Mouse (Mus musculus): ENCODE measurements around the gene Sbno2. TPM values are rescaled to one million over a fixed set of nuclear protein-coding genes. Genes with fewer than 3 reads are reported as not detected.

The Sbno2 gene
- polyA plus RNA-seq, 1 experiment from 2014 or later = 10.7 TPM

DNA sequence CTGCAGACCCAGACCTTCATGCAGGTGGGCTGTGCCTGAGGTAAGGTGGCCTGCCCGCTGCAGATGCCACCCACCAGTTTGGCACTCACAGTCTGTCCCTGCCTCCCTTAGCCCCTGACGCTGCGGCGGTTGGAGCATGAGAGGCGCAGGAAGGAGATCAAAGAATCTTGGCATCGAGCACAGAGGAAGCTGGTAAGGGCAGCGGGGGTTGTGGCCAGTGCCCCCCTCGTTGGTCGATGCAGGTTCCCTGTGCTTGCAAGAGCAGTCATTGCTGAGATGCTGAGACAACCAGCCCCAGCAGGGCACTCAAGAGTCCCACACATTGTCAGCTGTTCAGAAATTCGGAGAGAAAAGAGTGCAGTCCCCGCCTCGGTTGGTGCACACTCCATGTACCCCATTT lies 83.2 kb downstream of the Sbno2 start:
- ATAC-seq (ENCODE audit: low FRiP score, low TSS enrichment) = no peak
- no peak overlapping the region for H3K9ac ChIP-seq (ENCODE audit: low read length)
- WGBS = 87% methylated on average over 12 of the region's 12 CpGs
- TF ChIP-seq CTCF (IDR thresholded peaks at IDR 0.05; ENCODE audit: low read depth) = no peak
- TF ChIP-seq EP300 (optimal IDR thresholded peaks at IDR 0.05) = no peak
- H3K4me2 ChIP-seq (replicated peaks; ENCODE audit: low read depth) = no peak overlapping the region
- H3K9me3 ChIP-seq (ENCODE audit: control insufficient read depth, low read length) = no peaks in the 10 kb centered on the region
- no peak overlapping the region for H3K27ac ChIP-seq (replicated peaks)
- 0 out of 2 replicates have a peak, but pooled peaks cover 3% of the 10 kb centered on the region for H3K4me1 ChIP-seq (replicated peaks; ENCODE audit: control insufficient read depth, insufficient read depth)
- H3K27me3 ChIP-seq (ENCODE audit: control insufficient read depth, insufficient read depth, low read length) = no peaks in the 10 kb centered on the region
- H3K36me3 ChIP-seq (ENCODE audit: control insufficient read depth, insufficient read depth, low read length) = no peaks in the 10 kb centered on the region
- H3K4me3 ChIP-seq (ENCODE audit: low read depth, low read length) = no peak overlapping the region
- no peak for DNase-seq (ENCODE audit: low spot score)

DNA sequence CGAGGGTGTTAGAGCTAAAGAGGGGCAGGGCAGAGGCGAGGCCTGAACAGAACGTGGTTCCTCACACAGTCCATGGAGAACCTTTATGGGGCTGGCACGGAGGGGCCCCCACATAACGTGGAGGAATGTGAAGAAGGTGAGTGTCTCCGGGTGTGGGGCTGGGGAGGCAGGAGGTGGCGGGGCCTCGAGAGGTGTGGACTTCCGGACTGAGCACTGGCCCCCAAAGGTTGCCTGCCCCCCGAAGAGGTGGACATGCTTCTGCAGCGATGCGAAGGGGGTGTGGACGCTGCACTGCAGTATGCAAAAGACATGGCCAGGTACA lies 84.1 kb downstream of the Sbno2 start:
- H3K4me1 ChIP-seq (replicated peaks; ENCODE audit: control insufficient read depth, insufficient read depth) = 0 out of 2 replicates have a peak, but pooled peaks cover 3% of the 10 kb centered on the region

DNA sequence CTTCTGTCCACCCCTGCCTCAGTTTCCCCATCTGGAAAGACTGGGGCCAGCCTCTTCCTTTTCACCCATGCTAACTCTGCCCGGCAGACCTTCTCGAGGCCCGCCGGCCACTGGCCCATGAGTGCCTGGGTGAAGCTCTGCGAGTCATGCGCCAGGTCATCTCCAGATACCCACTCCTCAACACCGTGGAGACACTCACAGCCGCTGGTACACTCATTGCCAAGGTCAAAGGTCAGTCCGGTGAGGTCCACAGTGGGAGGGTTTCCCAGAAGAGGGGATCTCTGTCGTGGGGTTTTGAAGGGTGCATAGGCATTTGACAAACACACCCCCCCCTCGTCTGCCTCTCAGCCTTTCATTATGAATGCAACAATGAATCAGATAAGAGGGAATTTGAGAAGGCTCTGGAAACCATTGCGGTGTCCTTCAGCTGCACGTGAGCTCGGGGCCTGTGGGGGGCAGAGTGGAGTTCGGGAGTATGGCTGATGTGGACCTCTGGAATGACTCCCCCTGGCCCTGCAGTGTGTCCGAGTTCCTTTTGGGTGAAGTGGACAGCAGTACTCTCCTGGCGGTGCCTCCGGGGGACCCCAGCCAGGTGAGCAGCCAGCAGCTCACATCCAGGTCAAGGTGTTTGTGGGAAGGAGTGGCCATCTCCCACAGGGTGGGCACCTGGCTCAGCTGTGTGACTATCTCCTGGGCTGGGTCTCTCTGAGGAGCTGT lies 84.6 kb downstream of the Sbno2 start:
- H3K9ac ChIP-seq (ENCODE audit: low read length) = no peak overlapping the region

More for the DNA sequence above, 84.1 kb downstream of the Sbno2 start:
- DNase-seq (ENCODE audit: low spot score) (no peak), ATAC-seq (ENCODE audit: low FRiP score, low TSS enrichment) (no peak)
- Histone ChIP-seq H3K4me3 (ENCODE audit: low read depth, low read length) (no peak overlapping the region), H3K27ac (replicated peaks) (no peak overlapping the region), H3K9ac (ENCODE audit: low read length) (no peak overlapping the region), H3K9me3 (ENCODE audit: control insufficient read depth, low read length) (no peaks in the 10 kb centered on the region), H3K4me2 (replicated peaks; ENCODE audit: low read depth) (no peak overlapping the region), H3K36me3 (ENCODE audit: control insufficient read depth, insufficient read depth, low read length) (no peaks in the 10 kb centered on the region), H3K27me3 (ENCODE audit: control insufficient read depth, insufficient read depth, low read length) (no peaks in the 10 kb centered on the region)
- TF ChIP-seq EP300 (optimal IDR thresholded peaks at IDR 0.05) (no peak), CTCF (IDR thresholded peaks at IDR 0.05; ENCODE audit: low read depth) (no peak)
- 83% methylated on average over 13 of the region's 13 CpGs for WGBS

DNA sequence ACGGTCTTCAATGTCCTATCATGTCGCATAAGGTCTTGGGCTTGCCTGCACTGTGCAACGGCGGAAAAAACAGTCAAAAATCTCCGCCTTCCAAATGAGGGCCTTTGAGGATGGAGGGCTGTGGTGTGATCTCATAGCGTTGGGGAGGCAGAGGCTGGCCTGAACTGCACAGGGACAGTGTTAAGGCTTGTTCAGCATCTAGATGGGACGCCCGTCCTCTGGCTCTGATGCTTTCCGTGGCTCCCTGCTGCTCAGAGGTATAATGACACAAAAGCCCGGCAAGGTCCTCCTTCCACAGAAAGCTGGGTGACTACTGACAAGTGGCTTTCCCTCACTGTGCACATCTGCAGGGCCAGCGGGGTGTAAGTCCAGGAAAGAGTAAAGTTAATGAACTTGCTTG lies 85.2 kb downstream of the Sbno2 start:
- DNase-seq (ENCODE audit: low spot score) (no peak), ATAC-seq (ENCODE audit: low FRiP score, low TSS enrichment) (no peak)
- Histone ChIP-seq H3K9me3 (ENCODE audit: control insufficient read depth, low read length) (no peaks in the 10 kb centered on the region), H3K27me3 (ENCODE audit: control insufficient read depth, insufficient read depth, low read length) (no peaks in the 10 kb centered on the region), H3K4me3 (ENCODE audit: low read depth, low read length) (no peak overlapping the region), H3K4me2 (replicated peaks; ENCODE audit: low read depth) (no peak overlapping the region), H3K4me1 (replicated peaks; ENCODE audit: control insufficient read depth, insufficient read depth) (0 out of 2 replicates have a peak, but pooled peaks cover 3% of the 10 kb centered on the region), H3K27ac (replicated peaks) (no peak overlapping the region), H3K36me3 (ENCODE audit: control insufficient read depth, insufficient read depth, low read length) (no peaks in the 10 kb centered on the region), H3K9ac (ENCODE audit: low read length) (no peak overlapping the region)
- TF ChIP-seq EP300 (optimal IDR thresholded peaks at IDR 0.05) = no peak
- TF ChIP-seq CTCF (IDR thresholded peaks at IDR 0.05; ENCODE audit: low read depth) = no peak
- 44% methylated on average over 11 of the region's 11 CpGs for WGBS

More for the DNA sequence above, 84.6 kb downstream of the Sbno2 start:
- DNase-seq (ENCODE audit: low spot score) = no peak
- H3K9me3 ChIP-seq (ENCODE audit: control insufficient read depth, low read length) = no peaks in the 10 kb centered on the region
- 79% methylated on average over 18 of the region's 18 CpGs for WGBS
- no peak overlapping the region for H3K4me3 ChIP-seq (ENCODE audit: low read depth, low read length)
- TF ChIP-seq CTCF (IDR thresholded peaks at IDR 0.05; ENCODE audit: low read depth) = peak; percentile 24
- TF ChIP-seq EP300 (optimal IDR thresholded peaks at IDR 0.05) = no peak
- H3K27ac ChIP-seq (replicated peaks) = no peak overlapping the region
- no peak for ATAC-seq (ENCODE audit: low FRiP score, low TSS enrichment)
- H3K4me1 ChIP-seq (replicated peaks; ENCODE audit: control insufficient read depth, insufficient read depth) = 0 out of 2 replicates have a peak, but pooled peaks cover 3% of the 10 kb centered on the region
- no peaks in the 10 kb centered on the region for H3K27me3 ChIP-seq (ENCODE audit: control insufficient read depth, insufficient read depth, low read length)
- no peak overlapping the region for H3K4me2 ChIP-seq (replicated peaks; ENCODE audit: low read depth)
- no peaks in the 10 kb centered on the region for H3K36me3 ChIP-seq (ENCODE audit: control insufficient read depth, insufficient read depth, low read length)

DNA sequence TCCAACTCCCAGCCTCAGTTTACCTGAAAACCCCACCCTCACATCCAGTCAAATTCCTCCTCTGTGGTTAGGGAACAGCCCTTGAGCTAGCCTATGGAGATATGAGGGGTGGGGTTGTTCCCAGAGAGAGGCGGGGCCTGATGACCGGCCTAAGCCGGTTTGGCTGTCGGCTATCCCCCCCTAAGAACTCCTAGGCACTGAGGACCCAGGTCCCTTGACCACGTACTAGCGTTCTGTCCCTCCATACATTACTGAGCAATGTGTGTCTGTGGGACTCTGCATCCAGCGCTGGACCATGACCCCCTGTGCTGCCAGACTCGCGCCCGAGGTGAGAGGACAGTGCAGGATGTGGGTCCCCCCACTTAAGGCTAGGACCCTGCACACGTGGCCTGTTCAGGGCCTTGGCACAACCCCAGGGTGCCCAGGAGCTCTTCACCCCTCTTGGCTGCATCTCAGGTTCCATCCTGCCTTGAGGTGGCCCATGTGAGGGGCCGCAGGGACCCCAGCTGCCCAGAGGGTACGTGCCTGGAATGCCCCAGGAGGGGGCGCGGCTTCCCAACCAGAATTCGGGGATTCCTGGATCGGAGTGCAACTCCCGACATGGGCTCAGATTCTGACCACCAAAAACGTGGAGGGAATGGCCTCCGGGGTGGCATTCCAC lies 85.8 kb downstream of the Sbno2 start:
- peak overlapping the region; percentile 37 for H3K4me2 ChIP-seq (replicated peaks; ENCODE audit: low read depth)
- TF ChIP-seq CTCF (IDR thresholded peaks at IDR 0.05; ENCODE audit: low read depth) = peak; percentile 39; the same call in 1 of the 2 replicates
- TF ChIP-seq EP300 (optimal IDR thresholded peaks at IDR 0.05) = no peak
- DNase-seq (ENCODE audit: low spot score) (no peak), ATAC-seq (ENCODE audit: low FRiP score, low TSS enrichment) (peak; percentile 9; the same call in 1 of the 2 replicates)
- no peaks in the 10 kb centered on the region for H3K36me3 ChIP-seq (ENCODE audit: control insufficient read depth, insufficient read depth, low read length)
- H3K4me1 ChIP-seq (replicated peaks; ENCODE audit: control insufficient read depth, insufficient read depth) = 0 out of 2 replicates have a peak, but pooled peaks cover 3% of the 10 kb centered on the region
- no peak overlapping the region for H3K4me3 ChIP-seq (ENCODE audit: low read depth, low read length)
- H3K27me3 ChIP-seq (ENCODE audit: control insufficient read depth, insufficient read depth, low read length) = no peaks in the 10 kb centered on the region
- no peak overlapping the region for H3K27ac ChIP-seq (replicated peaks)
- 30% methylated on average over 20 of the region's 20 CpGs for WGBS
- no peaks in the 10 kb centered on the region for H3K9me3 ChIP-seq (ENCODE audit: control insufficient read depth, low read length)
- 0 out of 2 replicates have a peak overlapping the region, but pooled peaks have one; percentile 38 for H3K9ac ChIP-seq (ENCODE audit: low read length)

All from stomach, postnatal 0 days (tissue).